Mouse (Mus musculus) duodenum, adult 2 months (tissue): ENCODE measurements around the gene Eif3a. TPM values are rescaled to one million over a fixed set of nuclear protein-coding genes. Genes with fewer than 3 reads are reported as not detected.

Source experiments
- polyA plus RNA-seq: library from polyadenylated mRNA; depleted of rRNA; stranded (reverse); fragments of >200 nt; gene quantifications from 2 replicates; pipeline ENCODE4 v1.2.3, GENCODE M21; 2012; ENCODE audit warnings: low replicate concordance; rRNA removed

The Eif3a gene
- polyA plus RNA-seq: 2.4 and 9.9 TPM in 2 replicates

DNA sequence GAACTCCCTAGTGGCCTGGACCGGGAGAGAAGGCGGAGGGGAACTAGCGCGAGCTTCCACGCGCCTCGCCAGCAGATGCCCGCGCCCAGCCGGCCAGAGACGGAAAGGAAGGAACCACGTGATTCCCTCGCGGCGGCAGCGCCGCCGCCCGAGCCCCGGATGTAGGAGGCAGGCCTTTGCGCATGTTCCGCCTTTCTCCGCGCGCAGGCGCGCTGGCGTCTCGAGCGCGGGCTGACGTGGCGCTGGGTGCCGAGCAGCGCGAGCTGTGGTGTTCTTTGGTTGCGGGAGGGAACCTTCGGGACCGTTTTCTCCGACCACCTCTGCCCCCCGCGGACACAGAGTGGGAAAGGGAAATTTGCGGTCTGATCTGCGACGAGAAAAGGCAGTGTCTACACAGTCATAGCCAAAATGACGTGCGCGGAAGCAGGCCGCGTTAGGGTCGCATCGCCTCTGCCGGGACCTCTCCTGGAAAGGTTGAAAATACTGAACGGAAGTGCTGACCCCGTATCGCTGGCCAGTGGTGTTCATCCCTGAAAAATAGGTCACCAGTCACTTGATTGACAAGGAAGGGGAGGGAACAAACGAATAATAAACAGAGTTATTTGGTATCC, at the start of gene Eif3a:
Gene Eif3a (minus strand): TSS at position 108 of the 611 bp plus-strand sequence.

DNA sequence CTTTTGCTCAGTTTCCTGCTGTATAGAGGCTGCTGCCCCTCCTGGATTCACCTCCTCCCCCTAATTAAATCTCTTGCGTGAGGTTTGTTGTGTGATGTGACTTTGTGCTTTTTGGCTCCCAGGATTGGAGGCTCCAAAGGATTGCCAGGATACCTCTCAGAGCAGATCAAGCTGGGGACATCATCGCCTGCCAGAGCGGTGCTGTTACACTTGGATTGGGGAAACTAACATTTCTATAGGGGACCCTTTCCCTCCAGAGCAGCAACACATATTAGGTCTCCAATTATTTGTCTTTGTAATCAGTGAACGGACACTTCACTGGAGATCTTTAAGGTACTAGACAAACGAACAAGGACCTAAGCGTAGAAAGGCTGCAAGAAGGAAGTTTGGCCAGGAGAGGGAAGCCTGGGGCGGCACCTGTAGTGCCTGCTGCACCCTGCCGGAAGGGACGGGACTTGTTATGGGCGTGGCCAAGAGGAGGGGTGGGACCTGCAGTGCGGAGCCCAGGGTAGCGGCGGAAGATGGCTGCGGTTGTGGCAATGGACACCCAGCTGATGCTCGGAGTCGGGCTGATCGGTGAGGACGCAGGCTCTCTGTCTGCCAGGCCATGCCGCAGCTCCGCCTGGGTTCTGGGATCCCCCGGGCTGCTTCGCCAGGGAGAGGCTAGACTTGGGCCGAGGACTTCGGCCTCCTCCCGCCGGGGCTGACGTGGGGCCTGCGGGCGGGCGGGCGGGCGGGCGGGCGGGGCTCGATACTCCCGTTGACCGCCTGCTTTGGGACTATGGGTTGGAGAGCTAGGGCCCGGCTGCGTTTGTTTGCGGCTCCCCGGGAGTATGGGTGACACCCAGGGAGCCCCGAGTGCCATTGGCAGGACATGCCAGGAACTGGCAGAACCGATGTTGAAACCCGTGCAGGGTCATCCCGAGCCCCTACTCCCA, 20.9 kb upstream of the Eif3a start, which contains the start of gene Fam45a:
Gene Fam45a (plus strand): TSS at position 488 of the 938 bp plus-strand sequence.

DNA sequence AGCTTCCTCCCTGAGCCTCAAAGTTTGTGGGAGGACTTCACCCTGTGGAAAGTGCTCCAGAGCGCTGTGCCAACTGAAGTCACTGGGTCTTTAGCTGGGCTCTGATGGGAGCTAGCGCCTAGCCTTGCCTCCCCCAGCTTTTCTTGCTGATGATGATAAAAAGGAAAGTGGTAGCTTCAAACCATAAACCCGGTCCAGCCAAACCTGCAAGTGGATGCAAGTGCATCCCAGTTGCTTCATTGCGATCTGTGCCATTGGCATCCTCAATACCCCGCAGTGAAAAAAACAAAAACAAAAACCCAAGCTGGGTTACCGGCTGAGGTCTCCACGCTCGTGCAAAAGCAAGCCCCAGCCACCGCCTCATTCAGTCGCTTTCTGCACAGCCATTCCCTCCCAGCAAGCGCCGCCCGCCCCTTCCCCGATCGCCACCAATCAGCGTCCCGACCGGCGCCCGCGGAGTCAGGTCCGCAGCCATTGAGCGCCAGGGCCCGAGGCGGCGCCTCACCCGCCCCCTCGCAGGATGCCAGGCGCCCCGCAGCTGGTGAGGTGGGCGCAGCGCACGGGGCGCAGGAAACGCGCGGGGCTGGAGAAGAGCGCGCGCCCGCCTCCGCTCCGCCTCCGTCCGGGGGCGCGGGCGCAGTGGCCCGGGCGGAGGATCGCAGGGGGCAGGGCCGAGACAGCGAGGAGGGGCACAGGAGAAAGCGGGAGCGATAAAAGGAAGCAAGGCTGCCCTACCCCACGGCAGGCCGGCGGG, 34.8 kb downstream of the Eif3a start, which contains the start of gene Nanos1:
Gene Nanos1 (plus strand): TSS at position 550 of the 754 bp plus-strand sequence.

Other genes starting within 250 kb of the Eif3a start
- 10.1 and 12.9 TPM in 2 replicates for gene Cacul1, start 209.6 kb downstream of the Eif3a start, polyA plus RNA-seq
- gene Nanos1, start 34.7 kb downstream of the Eif3a start, polyA plus RNA-seq: 0.20 and 0.49 TPM in 2 replicates
- 0.74 and 2.8 TPM in 2 replicates for gene Fam45a, start 20.9 kb upstream of the Eif3a start, polyA plus RNA-seq
- gene Sfxn4, start 70.8 kb upstream of the Eif3a start, polyA plus RNA-seq: 0.05 and 0.09 TPM in 2 replicates
- gene Prdx3, start 83.9 kb upstream of the Eif3a start, polyA plus RNA-seq: 45.0 and 86.7 TPM in 2 replicates
- gene Grk5, start 99.1 kb upstream of the Eif3a start, polyA plus RNA-seq: 0.49 and 0.71 TPM in 2 replicates